Mouse (Mus musculus): ENCODE results near the gene Dvl1. TPM values are rescaled to one million over a fixed set of nuclear protein-coding genes. Genes with fewer than 3 reads are reported as not detected.

Dvl1 gene
- total and polyA plus RNA-seq, 3 experiments, result 23.9 to 55.1 (median 25.8) TPM

DNA sequence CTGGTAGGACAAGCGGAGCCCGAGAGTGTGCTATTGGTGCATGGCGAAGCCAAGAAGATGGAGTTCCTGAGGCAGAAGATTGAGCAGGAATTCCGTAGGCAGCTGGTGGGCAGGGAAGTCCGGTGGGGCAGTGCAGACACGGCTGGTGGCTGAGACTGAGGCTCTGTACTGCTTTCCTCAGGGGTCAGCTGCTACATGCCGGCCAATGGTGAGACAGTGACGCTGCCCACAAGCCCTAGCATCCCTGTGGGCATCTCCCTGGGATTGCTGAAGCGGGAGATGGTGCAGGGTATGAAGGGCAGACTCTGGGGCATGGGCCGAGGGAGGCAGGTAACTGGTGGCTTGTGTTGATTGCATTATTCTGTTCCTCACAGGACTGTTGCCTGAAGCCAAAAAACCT, 40.5 kb downstream of the Dvl1 start:
- peaks cover 47 to 75% of the 10 kb centered on the region in 2 experiments for H3K36me3 ChIP-seq (replicated peaks in 1 of 2; ENCODE audit: control insufficient read depth in 1 of 2, insufficient read depth in 1 of 2, low read length in 1 of 2)
- H3K4me2 ChIP-seq (ENCODE audit: insufficient read depth, low read depth, poor library complexity, severe bottlenecking), result no peak overlapping the region
- 0 out of 2 replicates have a peak, but pooled peaks cover 1% of the 10 kb centered on the region for H3K79me2 ChIP-seq (replicated peaks; ENCODE audit: control insufficient read depth, extremely low read depth, insufficient read depth, poor library complexity, severe bottlenecking)
- dilution Hi-C loops (cut with MboI; ENCODE audit: extremely low pct_ligation_motif_present, extremely low pct_unique_long_range_greater_than_20kb, low sequenced_read_pairs), result no loop called here
- no peak overlapping the region for H3K27ac ChIP-seq (ENCODE audit: insufficient read depth, low read depth)
- TF ChIP-seq SMC3 (IDR thresholded peaks at IDR 0.05; ENCODE audit: low read depth, low read length) (no peak), RAD21 (IDR thresholded peaks at IDR 0.05; ENCODE audit: low read depth, low read length) (no peak), JUND (conservative IDR thresholded peaks at IDR 0.05; ENCODE audit: low read depth, low read length) (no peak), TBP (conservative IDR thresholded peaks at IDR 0.05; ENCODE audit: low read depth, low read length) (no peak), POLR2AphosphoS2 (IDR thresholded peaks at IDR 0.05; ENCODE audit: low read depth, low read length) (no peak)
- no peak for DNase-seq (ENCODE audit: extremely low read depth)
- H3K27me3 ChIP-seq (replicated peaks), result no peaks in the 10 kb centered on the region
- peaks cover 5 to 17% of the 10 kb centered on the region in 2 experiments for H3K4me1 ChIP-seq (ENCODE audit: control insufficient read depth in 1 of 2, insufficient read depth in 2 of 2)
- H3K4me3 ChIP-seq (replicated peaks in 1 of 3; ENCODE audit: low read depth in 2 of 3, low read length in 2 of 3, poor library complexity in 1 of 3), result no peak overlapping the region
- H3K9me3 ChIP-seq (replicated peaks; ENCODE audit: low read length), result no peaks in the 10 kb centered on the region
- H3K9ac ChIP-seq (ENCODE audit: insufficient read depth, low read depth), result no peak overlapping the region
- in situ Hi-C loops (cut with MboI; ENCODE audit: low pct_ligation_motif_present, low pct_unique_long_range_greater_than_20kb, low sequenced_read_pairs), result no loop called here

DNA sequence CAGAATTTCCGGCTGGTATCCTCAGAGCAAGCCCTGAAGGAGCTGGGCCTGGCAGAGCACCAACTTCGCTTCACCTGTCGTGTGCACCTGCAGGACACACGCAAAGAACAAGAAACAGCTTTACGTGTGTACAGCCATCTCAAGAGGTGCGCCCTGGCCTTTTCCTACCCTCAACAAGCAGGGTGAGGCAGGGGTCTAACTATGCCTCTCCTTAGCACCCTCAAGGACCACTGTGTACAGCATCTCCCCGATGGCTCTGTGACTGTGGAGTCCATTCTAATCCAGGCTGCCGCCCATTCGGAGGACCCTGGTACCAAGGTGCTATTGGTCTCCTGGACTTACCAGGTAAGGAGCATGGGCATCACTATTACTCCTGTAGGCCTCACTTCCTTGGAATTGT, 41.0 kb downstream of the Dvl1 start:
- no peak overlapping the region for H3K4me3 ChIP-seq (replicated peaks in 1 of 3; ENCODE audit: low read depth in 2 of 3, low read length in 2 of 3, poor library complexity in 1 of 3)
- H3K36me3 ChIP-seq (replicated peaks in 1 of 2; ENCODE audit: control insufficient read depth in 1 of 2, insufficient read depth in 1 of 2, low read length in 1 of 2), result peaks cover 46 to 71% of the 10 kb centered on the region in 2 experiments
- H3K9me3 ChIP-seq (replicated peaks; ENCODE audit: low read length), result no peaks in the 10 kb centered on the region
- dilution Hi-C loops (cut with MboI; ENCODE audit: extremely low pct_ligation_motif_present, extremely low pct_unique_long_range_greater_than_20kb, low sequenced_read_pairs) (no loop called here), in situ Hi-C loops (cut with MboI; ENCODE audit: low pct_ligation_motif_present, low pct_unique_long_range_greater_than_20kb, low sequenced_read_pairs) (no loop called here)
- no peak for TF ChIP-seq CHD1 (IDR thresholded peaks at IDR 0.05; ENCODE audit: low read depth, low read length)
- TF ChIP-seq ZKSCAN1 (IDR thresholded peaks at IDR 0.05; ENCODE audit: borderline replicate concordance, low read depth, low read length), result no peak
- no peak overlapping the region for H3K9ac ChIP-seq (ENCODE audit: insufficient read depth, low read depth)
- H3K27ac ChIP-seq (ENCODE audit: insufficient read depth, low read depth), result no peak overlapping the region
- H3K79me2 ChIP-seq (replicated peaks; ENCODE audit: control insufficient read depth, extremely low read depth, insufficient read depth, poor library complexity, severe bottlenecking), result peaks cover 6% of the 10 kb centered on the region; the same call in 1 of the 2 replicates
- peaks cover 7 to 22% of the 10 kb centered on the region in 2 experiments for H3K4me1 ChIP-seq (ENCODE audit: control insufficient read depth in 1 of 2, insufficient read depth in 2 of 2)
- DNase-seq (ENCODE audit: extremely low read depth), result no peak
- no peak overlapping the region for H3K4me2 ChIP-seq (ENCODE audit: insufficient read depth, low read depth, poor library complexity, severe bottlenecking)
- H3K27me3 ChIP-seq (replicated peaks), result no peaks in the 10 kb centered on the region

DNA sequence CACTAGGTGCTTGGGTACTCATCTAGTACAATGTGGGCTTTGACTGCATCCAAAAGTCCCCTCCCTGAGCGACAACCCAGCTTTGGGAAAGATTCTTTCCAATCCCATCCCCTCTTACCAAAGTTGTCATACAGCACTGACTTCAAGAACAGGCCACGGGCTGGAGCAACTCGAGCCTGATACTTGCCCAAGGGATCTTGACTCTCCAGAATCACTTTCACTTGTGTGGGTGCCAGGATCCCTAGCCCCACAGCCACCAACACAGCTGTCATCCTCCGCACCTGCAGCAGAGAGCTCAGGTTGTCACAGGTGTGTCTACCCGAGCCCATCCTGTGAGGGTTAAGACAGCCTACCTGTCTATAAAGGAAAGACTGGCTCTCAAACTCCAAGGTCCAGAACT, 42.1 kb downstream of the Dvl1 start:
- no peak for DNase-seq (ENCODE audit: extremely low read depth)
- no peaks in the 10 kb centered on the region for H3K27me3 ChIP-seq (replicated peaks)
- H3K4me1 ChIP-seq (ENCODE audit: control insufficient read depth in 1 of 2, insufficient read depth in 2 of 2), result peaks cover 16 to 33% of the 10 kb centered on the region in 2 experiments
- no peaks in the 10 kb centered on the region for H3K9me3 ChIP-seq (replicated peaks; ENCODE audit: low read length)
- TF ChIP-seq KAT2A (IDR thresholded peaks at IDR 0.05; ENCODE audit: insufficient replicate concordance, low read length) (no peak), MAX (IDR thresholded peaks at IDR 0.05; ENCODE audit: low read length) (no peak), ELF1 (IDR thresholded peaks at IDR 0.05; ENCODE audit: low read depth, low read length) (no peak), ZMIZ1 (IDR thresholded peaks at IDR 0.05; ENCODE audit: low read depth, low read length) (no peak), CHD2 (IDR thresholded peaks at IDR 0.05; ENCODE audit: low read length) (no peak), CTCF (conservative IDR thresholded peaks at IDR 0.05 in 1 of 2, IDR thresholded peaks at IDR 0.05 in 1 of 2; ENCODE audit: low read depth in 2 of 2, low read length in 2 of 2) (no peak), POLR2AphosphoS2 (IDR thresholded peaks at IDR 0.05; ENCODE audit: low read depth, low read length) (no peak), ETS1 (conservative IDR thresholded peaks at IDR 0.05; ENCODE audit: low read depth, low read length) (no peak), IRF4 (IDR thresholded peaks at IDR 0.05; ENCODE audit: low read depth, low read length) (no peak), PAX5 (IDR thresholded peaks at IDR 0.05; ENCODE audit: low read length) (no peak), TCF12 (IDR thresholded peaks at IDR 0.05; ENCODE audit: low read depth, low read length) (no peak), SMC3 (IDR thresholded peaks at IDR 0.05; ENCODE audit: low read depth, low read length) (no peak), ZC3H11A (IDR thresholded peaks at IDR 0.05; ENCODE audit: low read depth, low read length) (no peak), USF1 (IDR thresholded peaks at IDR 0.05; ENCODE audit: low read depth, low read length) (no peak), EP300 (IDR thresholded peaks at IDR 0.05; ENCODE audit: low read length) (no peak), MXI1 (IDR thresholded peaks at IDR 0.05; ENCODE audit: low read depth, low read length) (no peak)
- no peak overlapping the region for H3K9ac ChIP-seq (ENCODE audit: insufficient read depth, low read depth)
- dilution Hi-C loops (cut with MboI; ENCODE audit: extremely low pct_ligation_motif_present, extremely low pct_unique_long_range_greater_than_20kb, low sequenced_read_pairs) (no loop called here), in situ Hi-C loops (cut with MboI; ENCODE audit: low pct_ligation_motif_present, low pct_unique_long_range_greater_than_20kb, low sequenced_read_pairs) (no loop called here)
- H3K4me2 ChIP-seq (ENCODE audit: insufficient read depth, low read depth, poor library complexity, severe bottlenecking), result no peak overlapping the region
- H3K36me3 ChIP-seq (replicated peaks in 1 of 2; ENCODE audit: control insufficient read depth in 1 of 2, insufficient read depth in 1 of 2, low read length in 1 of 2), result peaks cover 46 to 59% of the 10 kb centered on the region in 2 experiments
- H3K27ac ChIP-seq (ENCODE audit: insufficient read depth, low read depth), result no peak overlapping the region
- H3K79me2 ChIP-seq (replicated peaks; ENCODE audit: control insufficient read depth, extremely low read depth, insufficient read depth, poor library complexity, severe bottlenecking), result peaks cover 11% of the 10 kb centered on the region; the same call in 1 of the 2 replicates
- H3K4me3 ChIP-seq (replicated peaks in 1 of 3; ENCODE audit: low read depth in 2 of 3, low read length in 2 of 3, poor library complexity in 1 of 3), result no peak overlapping the region

Data from CH12.LX (cell line).